ENCODE assay signal across 30 mouse cellular contexts in the genomic region with DNA sequence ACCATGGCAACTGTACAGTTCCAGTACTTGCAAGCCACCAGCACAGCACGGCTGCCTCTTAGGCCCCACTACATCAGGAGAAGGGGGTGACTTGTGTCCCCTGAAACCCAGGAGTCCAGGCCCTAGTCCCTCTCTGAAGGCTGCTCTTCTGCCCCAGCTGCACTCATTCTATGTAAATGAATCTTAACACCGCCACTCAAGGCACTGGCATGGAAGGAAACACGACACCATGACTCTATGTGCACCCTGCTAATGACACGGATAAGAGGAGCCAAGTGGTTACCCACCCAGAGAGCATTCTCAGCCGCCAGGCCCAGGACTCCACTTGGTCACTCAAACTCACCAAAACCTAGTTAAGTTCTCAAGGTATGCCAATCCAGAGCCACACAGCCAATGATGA. TPM values are rescaled to one million over a fixed set of nuclear protein-coding genes. Genes with fewer than 3 reads are reported as not detected.
DNase-seq lines count a peak whose midpoint lies in the region; ATAC-seq and TF ChIP-seq lines count a peak whose summit lies in the region.
"Had no signal": no experiment of that assay in that cellular context is flagged by ENCODE, and none has a peak within 500 bp of the region (broad histone marks: within the 10 kb centered on the region; RNA-seq: fewer than 3 reads in every experiment).

No protein-coding gene starts in this region.

- TF ChIP-seq EP300 in heart, adult 2 months (IDR thresholded peaks at IDR 0.05; ENCODE audit: insufficient read depth, low read depth, low read length): no peak

- H3K9me3 ChIP-seq in heart, embryonic 10.5 days: 0 out of 2 replicates have a peak, but pooled peaks cover 8% of the 10 kb centered on the region
- no peaks in the 10 kb centered on the region for H3K9me3 ChIP-seq in neural tube, embryonic 15.5 days (replicated peaks)
- H3K9me3 ChIP-seq: embryonic facial prominence, embryonic 12.5 days; forebrain, embryonic 15.5 days; limb, embryonic 15.5 days; liver, embryonic 13.5 days had no signal

- H3K27ac ChIP-seq in heart, embryonic 10.5 days: no peak overlapping the region
- H3K27ac ChIP-seq in heart, adult 2 months: no peak overlapping the region
- H3K27ac ChIP-seq in layer of hippocampus, adult 2 months: peak overlapping the region; percentile 86
- H3K27ac ChIP-seq in neural tube, embryonic 15.5 days (replicated peaks): no peak overlapping the region
- peak overlapping the region; percentile 78 for H3K27ac ChIP-seq in olfactory bulb, adult 2 months (ENCODE audit: insufficient read depth, low read depth, low read length)
- H3K27ac ChIP-seq: embryonic facial prominence, embryonic 12.5 days; forebrain, embryonic 15.5 days; limb, embryonic 10.5 days; limb, embryonic 15.5 days; liver, embryonic 13.5 days had no signal

- TF ChIP-seq CTCF in heart, adult 2 months (IDR thresholded peaks at IDR 0.05): no peak
- no peak for TF ChIP-seq CTCF in layer of hippocampus, adult 2 months (conservative IDR thresholded peaks at IDR 0.05)
- no peak for TF ChIP-seq CTCF in olfactory bulb, adult 2 months (IDR thresholded peaks at IDR 0.05; ENCODE audit: insufficient read depth, low read depth, low read length)

- peak overlapping the region; percentile 90 for H3K4me2 ChIP-seq in neural tube, embryonic 15.5 days
- H3K4me2 ChIP-seq: embryonic facial prominence, embryonic 12.5 days; forebrain, embryonic 15.5 days; heart, embryonic 11.5 days; limb, embryonic 15.5 days; liver, embryonic 13.5 days had no signal

- no peak for TF ChIP-seq POLR2A in heart, adult 2 months (IDR thresholded peaks at IDR 0.05; ENCODE audit: insufficient read depth, low read depth, low read length)
- no peak for TF ChIP-seq POLR2A in olfactory bulb, adult 2 months (IDR thresholded peaks at IDR 0.05; ENCODE audit: insufficient read depth, low read depth, low read length)

- H3K4me3 ChIP-seq in heart, embryonic 10.5 days: no peak overlapping the region
- H3K4me3 ChIP-seq in heart, adult 2 months: no peak overlapping the region
- H3K4me3 ChIP-seq in layer of hippocampus, adult 2 months: peak overlapping the region; percentile 64
- H3K4me3 ChIP-seq in neural tube, embryonic 15.5 days (replicated peaks): no peak overlapping the region
- peak overlapping the region; percentile 38 for H3K4me3 ChIP-seq in olfactory bulb, adult 2 months (ENCODE audit: insufficient read depth, low read depth, low read length)
- H3K4me3 ChIP-seq: embryonic facial prominence, embryonic 12.5 days; forebrain, embryonic 15.5 days; limb, embryonic 10.5 days; limb, embryonic 15.5 days; liver, embryonic 13.5 days; megakaryocyte, embryonic 14.5 days had no signal

- intact Hi-C loops in heart, adult 2 months (cut with DNase I): loop anchor here (5.0 kb wide), 1 partner anchor 39 kb away; no protein-coding TSS in a partner anchor

- H3K27me3 ChIP-seq in heart, embryonic 10.5 days (ENCODE audit: insufficient read depth, poor library complexity, severe bottlenecking): peaks cover 60% of the 10 kb centered on the region
- H3K27me3 ChIP-seq in heart, adult 2 months (ENCODE audit: control insufficient read depth, insufficient read depth, low read length): peaks cover 4% of the 10 kb centered on the region; the same call in 1 of the 2 replicates
- peaks cover 11% of the 10 kb centered on the region for H3K27me3 ChIP-seq in neural tube, embryonic 15.5 days (replicated peaks)

- no peaks in the 10 kb centered on the region for H3K36me3 ChIP-seq in heart, embryonic 10.5 days
- no peaks in the 10 kb centered on the region for H3K36me3 ChIP-seq in heart, adult 2 months (ENCODE audit: control insufficient read depth, insufficient read depth, low read length)
- no peaks in the 10 kb centered on the region for H3K36me3 ChIP-seq in neural tube, embryonic 15.5 days
- H3K36me3 ChIP-seq: embryonic facial prominence, embryonic 12.5 days; forebrain, embryonic 15.5 days; limb, embryonic 10.5 days; limb, embryonic 15.5 days; liver, embryonic 13.5 days had no signal

- DNase-seq in heart, embryonic 10.5 days (ENCODE audit: low spot score): peak; percentile 71
- no peak for DNase-seq in heart, adult 2 months
- no peak for DNase-seq in layer of hippocampus, adult 2 months (ENCODE audit: low spot score in 2 of 2)
- DNase-seq in layer of hippocampus, adult 18-20 months (ENCODE audit: low spot score in 2 of 2): no peak
- no peak for DNase-seq in neural tube, embryonic 10.5 days (ENCODE audit: extremely low spot score, low spot score)
- no peak for DNase-seq in urinary bladder, postnatal 36 days (ENCODE audit: low spot score in 2 of 2)
- DNase-seq: adrenal gland, postnatal 10 days; cerebellum, adult 11 months; cerebellum, adult 9-10 months; cerebellum, postnatal 36 days; embryo, embryonic 11 days; heart, postnatal 36 days; kidney, postnatal 14 days; liver, embryonic 13.5 days; lung, adult 18-20 months; lung, postnatal 4 days; right cerebral cortex, adult 18-20 months; thymus, postnatal 14 days had no signal

- ATAC-seq in neural tube, embryonic 15.5 days (ENCODE audit: low FRiP score): no peak
- ATAC-seq: forebrain, embryonic 15.5 days; lung, postnatal 0 days; Patski had no signal

- WGBS in heart, embryonic 10.5 days: 49% methylated on average over 5 of the region's 5 CpGs
- 85% methylated on average over 5 of the region's 5 CpGs for WGBS in heart, adult 2 months
- WGBS in neural tube, embryonic 15.5 days: 41% methylated on average over 5 of the region's 5 CpGs
- WGBS in olfactory bulb, adult 2 months: 45% methylated on average over 5 of the region's 5 CpGs

- H3K9ac ChIP-seq in heart, adult 2 months (ENCODE audit: low read depth, low read length): no peak overlapping the region
- no peak overlapping the region for H3K9ac ChIP-seq in neural tube, embryonic 15.5 days (replicated peaks)
- H3K9ac ChIP-seq: embryonic facial prominence, embryonic 12.5 days; forebrain, embryonic 15.5 days; limb, embryonic 15.5 days; liver, embryonic 13.5 days had no signal

- no peaks in the 10 kb centered on the region; the same call in 1 of the 2 replicates for H3K79me2 ChIP-seq in heart, adult 2 months (replicated peaks; ENCODE audit: control insufficient read depth, insufficient read depth, low read length)

- peaks cover 17% of the 10 kb centered on the region for H3K4me1 ChIP-seq in heart, embryonic 10.5 days
- H3K4me1 ChIP-seq in heart, adult 2 months (ENCODE audit: control insufficient read depth, insufficient read depth, low read length): peaks cover 1% of the 10 kb centered on the region; the same call in 1 of the 2 replicates
- peaks cover 23% of the 10 kb centered on the region for H3K4me1 ChIP-seq in neural tube, embryonic 15.5 days
- H3K4me1 ChIP-seq in olfactory bulb, adult 2 months (ENCODE audit: control insufficient read depth, insufficient read depth, low read length): peaks cover 34% of the 10 kb centered on the region

RNA-seq across cellular contexts. Expression of gene Lrrc27, which starts 26.8 kb away (rescaled TPM):
- 4.5 TPM in 2 replicates for polyA plus RNA-seq in heart, embryonic 10.5 days (2016; fragmentation: Nextera tagmentation; extraction: Ambion mirVana)
- 10 to 100 TPM; 18.9 to 20.6 TPM for total RNA-seq in heart, adult 2 months (2021)
- polyA plus RNA-seq in heart, adult 2 months (2012; rRNA removed): 12.7 and 13.3 TPM in 2 replicates
- 1 to 10 TPM; 6.8 to 6.9 TPM for total RNA-seq in layer of hippocampus, adult 2 months (2021)
- 1 to 10 TPM; 6.1 to 6.4 TPM for total RNA-seq in layer of hippocampus, adult 18-20 months (2021)
- 4.4 and 5.1 TPM in 2 replicates for polyA plus RNA-seq in neural tube, embryonic 15.5 days (2015; fragmentation: Nextera tagmentation; extraction: Ambion mirVana)
- polyA plus RNA-seq in olfactory bulb, adult 2 months (2012; ENCODE audit: insufficient read depth, insufficient read length, low replicate concordance, missing spikeins): not detected in 2 replicates

RNA-seq across cellular contexts. Expression of gene Stk32c, which starts 27.1 kb away (rescaled TPM):
- polyA plus RNA-seq in heart, embryonic 10.5 days (2016; fragmentation: Nextera tagmentation; extraction: Ambion mirVana): not detected in 2 replicates
- total RNA-seq in heart, adult 2 months (2021): under 1 TPM; 0.68 to 0.94 TPM
- polyA plus RNA-seq in heart, adult 2 months (2012; rRNA removed): 1.1 and 1.8 TPM in 2 replicates
- 100 to 1,000 TPM; 102 to 105 TPM for total RNA-seq in layer of hippocampus, adult 2 months (2021)
- 100 to 1,000 TPM; 103 to 116 TPM for total RNA-seq in layer of hippocampus, adult 18-20 months (2021)
- 2.5 TPM in 2 replicates for polyA plus RNA-seq in neural tube, embryonic 15.5 days (2015; fragmentation: Nextera tagmentation; extraction: Ambion mirVana)
- not detected in 2 replicates for polyA plus RNA-seq in olfactory bulb, adult 2 months (2012; ENCODE audit: insufficient read depth, insufficient read length, low replicate concordance, missing spikeins)
- total RNA-seq: MEL had no signal
- polyA plus RNA-seq: heart, embryonic 11.5 days; kidney, embryonic 14.5 days; liver, embryonic 13.5 days had no signal

Comparison
In these comparisons a context has a peak if more than half of its experiments do, and no peak if none do; other contexts are left out.
1. H3K27ac ChIP-seq: peak in layer of hippocampus, adult 2 months (single experiment) and olfactory bulb, adult 2 months (single experiment); none in heart, embryonic 10.5 days (single experiment), heart, adult 2 months (single experiment) and neural tube, embryonic 15.5 days (single experiment).
2. H3K4me3 ChIP-seq: peak in layer of hippocampus, adult 2 months (single experiment) and olfactory bulb, adult 2 months (single experiment); none in heart, embryonic 10.5 days (single experiment), heart, adult 2 months (single experiment) and neural tube, embryonic 15.5 days (single experiment).